Mouse (Mus musculus) cerebellum, adult 2 months (tissue): ENCODE data around the gene Olfr713.

Source experiments
- CTCF ChIP-seq: fragments of 200-500 bp; IDR thresholded peaks from 2 replicates; pipeline ENCODE4 v1.5.1; 2011; ENCODE audit warnings: low read depth, mild to moderate bottlenecking, control low read depth, low read length, moderate library complexity, borderline replicate concordance; ENCODE audit not compliant: insufficient read depth
- POLR2A ChIP-seq: fragments of 200-500 bp; IDR thresholded peaks from 2 replicates; pipeline ENCODE4 v1.6.1; 2011; ENCODE audit warnings: low read length, control low read depth, borderline replicate concordance; ENCODE audit not compliant: insufficient read depth

DNA sequence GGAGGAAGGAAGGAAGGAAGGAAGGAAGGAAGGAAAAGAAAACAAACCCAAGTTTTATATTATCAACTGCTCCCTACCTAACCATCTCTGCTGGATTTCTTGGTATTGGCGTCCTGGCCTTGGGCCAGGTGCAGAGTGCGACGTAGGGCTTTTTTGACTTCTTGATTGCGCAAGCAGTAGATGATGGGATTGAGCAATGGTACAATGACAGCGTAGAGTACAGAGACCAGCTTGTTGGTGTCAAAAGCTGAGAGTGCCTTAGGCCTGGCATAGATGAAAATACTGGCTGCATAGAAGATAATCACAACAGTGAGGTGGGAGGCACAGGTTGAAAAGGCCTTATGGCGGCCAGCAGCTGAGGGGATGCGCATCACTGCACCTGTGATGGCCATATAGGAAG is 30.2 kb upstream of the Olfr713 start:
- no peak for TF ChIP-seq CTCF
- no peak for TF ChIP-seq POLR2A
